Mouse (Mus musculus): ENCODE measurements around the gene Xrcc6.

Gene Xrcc6

DNA sequence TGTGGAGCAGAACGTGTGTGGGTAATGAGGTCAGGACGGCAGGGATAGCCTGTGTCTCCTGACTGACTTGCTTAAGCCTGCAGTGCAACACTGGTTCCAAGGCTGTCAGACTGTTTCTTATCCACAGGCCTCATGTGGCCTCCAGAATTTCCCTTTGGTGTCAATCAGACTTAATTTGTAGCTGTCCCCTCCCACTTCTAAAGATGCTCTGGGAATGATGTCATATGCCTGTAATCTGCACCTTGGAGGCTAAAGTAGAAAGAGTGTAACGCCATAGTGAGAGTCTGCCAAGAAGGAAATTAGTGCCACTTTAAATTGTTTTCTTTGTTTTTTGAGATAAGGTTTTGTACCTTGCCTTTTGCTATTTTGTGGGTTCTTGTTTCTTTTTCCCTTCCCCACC is 31.7 kb downstream of the Xrcc6 start:
- DNase-seq (ENCODE audit: low read depth): no peak

DNA sequence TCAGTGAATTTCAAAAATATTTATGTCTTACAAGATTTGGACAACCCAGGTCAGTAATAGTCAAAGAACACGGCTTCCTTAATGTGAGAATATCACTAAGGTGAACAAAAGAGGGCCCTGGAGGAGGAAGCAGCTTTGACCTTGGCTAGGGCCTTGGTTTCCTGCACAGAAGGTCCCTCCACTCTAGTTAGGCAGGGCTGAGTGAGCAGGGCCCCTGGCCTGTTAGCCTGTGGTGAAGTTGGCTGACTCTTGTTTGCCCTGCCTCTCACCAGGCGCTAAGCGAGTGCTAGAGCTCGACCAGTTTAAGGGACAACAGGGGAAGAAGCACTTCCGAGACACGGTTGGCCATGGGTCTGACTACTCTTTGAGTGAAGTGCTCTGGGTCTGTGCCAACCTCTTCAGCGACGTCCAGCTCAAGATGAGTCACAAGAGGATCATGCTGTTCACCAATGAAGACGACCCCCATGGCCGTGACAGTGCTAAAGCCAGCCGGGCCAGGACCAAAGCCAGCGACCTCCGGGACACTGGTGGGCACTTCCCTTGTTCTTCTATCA is 35.0 kb downstream of the Xrcc6 start:
- DNase-seq (ENCODE audit: low read depth): no peak

DNA sequence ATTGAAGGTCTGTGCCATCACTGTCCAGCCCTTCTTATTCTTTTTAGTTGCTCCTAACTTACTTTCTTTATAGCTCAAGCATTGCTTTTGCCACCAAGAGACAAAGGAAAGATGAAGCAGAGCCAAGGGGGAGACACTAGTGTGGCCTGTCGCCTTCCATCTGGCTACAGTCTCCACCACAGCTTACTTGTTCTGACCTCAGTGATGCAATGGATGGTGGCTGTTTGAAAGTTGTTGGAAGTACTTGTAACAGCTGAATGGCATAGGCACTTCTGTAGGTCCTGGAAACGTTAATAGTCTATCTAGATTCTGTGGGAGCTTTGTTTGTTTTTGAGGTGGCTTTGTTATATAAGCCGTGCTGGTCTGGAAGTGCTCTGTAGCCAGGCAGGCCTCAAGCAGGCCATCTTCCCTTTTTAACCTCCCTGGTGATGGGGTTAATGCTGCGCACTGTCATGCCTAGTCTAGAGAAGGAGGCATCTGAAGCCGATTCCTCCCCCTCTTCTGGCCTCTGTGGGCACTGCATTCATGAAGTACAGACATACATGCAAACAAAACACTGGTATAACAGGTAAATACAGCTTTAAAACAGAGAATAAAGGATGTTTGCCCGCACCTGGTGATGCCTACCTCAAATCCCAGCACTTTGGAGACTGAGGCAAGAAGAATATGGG is 36.5 kb downstream of the Xrcc6 start:
- DNase-seq (ENCODE audit: low read depth): no peak

DNA sequence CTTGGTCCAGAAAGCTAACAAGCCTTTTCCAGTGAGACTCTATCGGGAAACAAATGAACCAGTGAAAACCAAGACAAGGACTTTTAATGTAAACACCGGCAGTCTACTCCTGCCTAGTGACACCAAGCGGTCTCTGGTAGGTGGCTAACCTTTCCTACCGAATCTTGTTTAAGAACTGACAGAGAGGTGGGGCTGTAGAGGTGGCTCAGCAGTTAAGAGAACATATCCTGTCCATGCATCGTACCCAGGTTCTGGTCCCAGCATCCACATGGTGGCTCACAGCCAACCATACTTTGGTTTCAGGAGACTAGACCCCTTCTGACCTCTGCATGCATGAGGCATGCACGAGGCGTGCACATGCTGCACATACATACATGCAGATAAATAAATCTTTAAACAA is 39.6 kb downstream of the Xrcc6 start:
- no peak for DNase-seq (ENCODE audit: low read depth)

DNA sequence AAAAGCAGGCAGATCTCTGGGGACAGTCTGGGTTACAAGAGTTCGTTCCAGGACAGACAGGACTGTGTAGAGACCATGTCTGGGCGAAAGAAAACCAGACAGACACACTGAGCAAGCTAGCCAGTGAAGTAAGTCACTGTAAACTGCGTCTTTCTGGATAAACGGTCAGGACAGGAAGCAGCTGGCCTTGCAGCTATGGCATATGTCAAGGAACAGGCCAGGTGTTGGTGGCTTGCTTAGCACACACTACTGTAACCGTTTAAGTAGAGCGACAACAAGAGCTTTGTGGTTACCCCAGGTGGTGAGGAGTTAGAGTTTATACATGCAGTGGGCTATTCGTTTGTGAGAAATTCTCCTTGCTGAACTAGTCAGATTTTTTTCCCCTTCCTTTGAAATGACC is 40.1 kb downstream of the Xrcc6 start:
- no peak for DNase-seq (ENCODE audit: low read depth)

DNA sequence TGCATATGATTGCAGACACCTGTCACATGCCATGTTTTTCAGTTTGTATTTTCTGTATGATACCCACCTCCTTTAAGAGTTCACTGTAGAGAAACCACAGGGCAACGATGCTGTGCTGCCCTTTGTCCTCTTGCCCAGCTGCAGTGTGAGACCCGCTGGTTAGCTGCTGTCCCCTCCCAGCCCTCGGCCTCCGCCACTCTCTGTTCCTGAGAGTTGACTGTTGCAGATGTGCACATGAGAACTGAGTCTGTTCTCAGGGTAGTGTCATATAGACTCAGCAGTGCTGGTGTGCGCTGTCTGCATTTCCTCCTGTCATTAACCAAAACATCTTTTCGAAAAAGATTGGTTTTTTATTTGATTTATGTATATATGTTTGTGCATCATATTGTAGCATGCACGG is 44.8 kb downstream of the Xrcc6 start:
- DNase-seq (ENCODE audit: low read depth): no peak

DNA sequence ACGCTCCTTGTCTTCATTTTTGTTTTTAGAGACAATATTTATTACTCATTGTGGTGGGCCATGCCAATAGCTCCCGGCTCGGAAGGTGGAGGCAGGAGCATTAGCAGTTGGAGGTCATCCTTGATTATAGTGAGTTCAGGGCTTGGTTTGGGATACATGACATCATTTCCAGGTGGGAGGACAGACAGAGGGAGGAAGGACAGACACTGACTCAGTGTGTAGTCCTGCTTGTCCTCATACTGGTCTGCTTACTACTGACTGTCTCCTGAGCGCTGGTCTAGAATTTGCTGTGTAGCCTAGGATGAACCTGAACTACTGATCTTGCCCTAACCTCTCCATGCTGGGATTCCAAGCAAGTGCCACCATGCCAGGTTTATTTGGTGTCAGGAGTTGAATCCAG is 46.1 kb downstream of the Xrcc6 start, which contains the start of gene Desi1:
Gene Desi1 (minus strand): TSS at position 101 of the 400 bp plus-strand sequence.
- DNase-seq (ENCODE audit: low read depth): no peak

DNA sequence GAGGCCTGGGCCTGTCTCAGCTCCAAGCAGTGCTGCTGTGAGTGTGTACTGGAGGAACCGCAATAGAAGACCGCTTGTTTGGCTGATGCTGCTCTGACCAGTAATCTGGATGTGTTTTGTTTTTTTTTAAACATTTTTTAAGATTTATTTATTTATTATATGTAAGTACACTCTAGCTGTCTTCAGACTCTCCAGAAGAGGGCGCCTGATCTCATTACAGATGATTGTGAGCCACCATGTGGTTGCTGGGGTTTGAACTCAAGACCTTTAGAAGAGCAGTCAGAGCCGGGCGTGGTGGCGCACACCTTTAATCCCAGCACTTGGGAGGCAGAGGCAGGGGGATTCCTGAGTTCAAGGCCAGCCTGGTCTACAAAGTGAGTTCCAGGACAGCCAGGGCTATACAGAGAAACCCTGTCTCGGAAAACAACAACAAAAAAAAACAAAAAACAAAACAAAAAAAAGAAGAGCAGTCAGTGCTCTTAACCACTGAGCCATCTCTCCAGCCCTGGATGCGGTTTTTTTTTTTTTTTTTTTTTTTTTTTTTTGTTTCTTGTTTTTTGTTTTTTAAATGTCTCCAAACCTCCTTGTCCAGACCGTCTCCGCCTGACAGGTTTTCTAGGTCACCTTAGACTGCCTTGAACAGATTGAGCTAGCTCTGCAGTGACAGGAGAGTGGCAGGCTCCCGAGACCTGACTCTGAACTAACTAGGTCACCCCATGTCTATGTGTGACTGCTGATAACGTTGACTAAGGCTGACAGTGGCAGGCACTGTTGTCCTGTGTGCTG is 48.5 kb downstream of the Xrcc6 start:
- no peak for DNase-seq (ENCODE audit: low read depth)

DNA sequence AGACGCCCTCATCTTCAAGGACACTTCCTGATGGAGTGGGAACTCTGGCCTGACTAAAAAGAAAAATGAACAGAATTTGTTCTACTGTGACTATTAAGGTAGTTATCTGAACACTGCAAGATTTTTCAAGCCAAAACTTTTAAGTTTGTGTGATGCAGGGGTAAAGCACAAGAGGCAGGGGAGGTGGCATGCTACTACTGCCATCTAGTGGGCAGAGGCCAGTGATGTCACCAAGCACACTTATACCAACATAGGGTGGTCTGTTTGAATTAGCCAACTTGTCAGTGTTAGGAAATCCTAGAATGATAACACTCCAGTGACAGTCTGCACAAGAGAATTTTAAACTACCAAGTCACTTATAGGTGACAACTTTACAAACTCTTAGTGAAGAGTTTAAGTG is 53.0 kb downstream of the Xrcc6 start:
- DNase-seq (ENCODE audit: low read depth): no peak

DNA sequence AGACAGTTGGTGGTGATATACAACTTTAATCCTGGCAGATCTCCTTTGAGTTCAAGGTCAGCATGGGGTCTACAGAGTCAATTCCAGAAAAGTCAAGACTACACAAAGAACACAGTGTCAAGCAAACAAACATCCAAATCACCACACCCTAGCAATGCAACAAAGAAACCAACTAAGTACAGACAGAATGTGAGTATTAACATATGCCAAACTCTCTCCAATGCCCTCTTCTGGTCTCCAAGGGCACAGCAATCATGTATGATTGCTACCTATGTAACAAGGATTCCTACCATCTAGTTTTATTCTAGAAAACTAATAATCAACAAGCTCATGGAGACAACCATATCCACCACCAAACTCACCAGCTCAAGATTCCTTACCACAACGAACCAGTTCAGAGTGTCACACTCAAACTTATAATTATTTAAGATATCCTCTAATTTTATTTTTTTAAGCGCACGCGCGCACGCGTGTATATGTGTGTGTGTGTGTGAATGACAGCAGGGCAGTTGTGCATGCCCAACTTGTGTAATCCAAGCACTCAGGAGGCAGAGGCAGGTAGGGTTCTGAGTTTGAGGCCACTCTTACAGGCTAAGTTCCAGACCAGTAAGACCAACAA is 56.6 kb downstream of the Xrcc6 start:
- no peak for DNase-seq (ENCODE audit: low read depth)

DNA sequence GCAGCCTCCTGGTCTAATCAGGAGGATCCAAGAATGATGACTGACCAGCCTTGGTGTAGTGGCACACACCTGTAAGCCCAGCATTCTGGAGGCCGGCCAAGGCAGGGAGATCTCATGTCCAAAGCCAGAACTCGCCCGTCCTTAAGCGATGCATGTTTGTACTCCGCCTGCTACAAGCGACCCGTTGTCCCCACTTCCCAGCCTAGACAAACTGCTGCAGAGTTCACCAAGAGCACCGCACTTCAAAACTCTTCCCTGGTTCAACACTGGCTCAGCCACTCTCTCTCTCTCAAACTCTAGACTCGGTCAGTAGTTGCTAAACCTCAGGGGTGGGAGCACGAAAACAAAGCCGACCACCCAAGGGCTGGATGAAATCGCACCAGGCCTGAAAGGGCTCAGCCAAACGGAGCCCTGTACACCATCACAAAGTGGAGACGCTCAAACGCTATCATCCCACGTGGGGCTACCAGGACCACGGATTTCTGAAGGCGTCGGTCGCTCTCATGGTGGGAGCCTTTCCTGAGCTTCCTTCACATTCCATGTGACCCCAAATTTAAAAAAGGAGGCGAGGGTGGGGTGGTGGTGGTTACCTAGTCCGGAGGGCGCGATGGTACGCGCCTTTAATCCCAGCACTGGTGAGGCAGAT is 58.7 kb downstream of the Xrcc6 start:
- DNase-seq (ENCODE audit: low read depth): no peak

DNA sequence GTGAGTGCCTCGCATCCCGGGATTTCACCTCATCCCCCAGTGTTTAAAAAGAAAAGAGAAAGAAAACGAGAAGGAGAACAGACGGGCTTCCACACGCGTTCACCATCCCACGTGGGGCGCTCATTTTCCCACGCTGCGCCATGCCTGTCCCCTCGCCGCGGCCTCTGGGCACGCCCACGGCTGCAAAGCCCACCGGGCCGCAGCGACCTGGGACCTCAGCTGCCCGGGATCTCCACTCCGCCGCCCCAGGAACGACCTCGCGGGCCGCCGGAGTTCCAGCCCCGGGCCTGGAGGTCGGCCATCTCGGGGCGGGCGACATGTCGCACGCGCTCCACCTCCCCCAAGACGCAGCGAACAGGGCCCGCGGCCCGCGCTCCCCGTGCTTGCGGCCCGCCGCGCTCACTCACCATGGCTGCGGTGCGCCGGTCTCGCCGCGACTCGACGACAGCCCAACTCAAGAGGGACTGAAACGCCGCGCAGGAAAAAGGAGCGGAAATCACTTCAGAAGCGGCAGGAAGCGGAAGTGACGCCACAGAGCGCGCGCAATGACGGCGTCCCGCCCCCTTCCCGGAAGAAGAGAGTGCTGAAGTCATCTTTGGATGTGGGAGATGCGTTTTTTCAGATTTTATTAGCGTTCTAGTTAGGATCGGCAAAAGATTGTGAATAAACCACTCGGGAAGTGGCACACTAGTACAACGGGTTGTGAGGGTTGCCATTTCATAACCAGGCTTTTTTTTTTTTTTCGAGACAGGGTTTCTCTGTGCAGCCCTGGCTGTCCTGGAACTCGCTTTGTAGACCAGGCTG is 59.6 kb downstream of the Xrcc6 start, which contains the start of gene Snu13:
Gene Snu13 (minus strand): TSS at position 519 of the 804 bp plus-strand sequence.
- DNase-seq (ENCODE audit: low read depth): peak; percentile 56

DNA sequence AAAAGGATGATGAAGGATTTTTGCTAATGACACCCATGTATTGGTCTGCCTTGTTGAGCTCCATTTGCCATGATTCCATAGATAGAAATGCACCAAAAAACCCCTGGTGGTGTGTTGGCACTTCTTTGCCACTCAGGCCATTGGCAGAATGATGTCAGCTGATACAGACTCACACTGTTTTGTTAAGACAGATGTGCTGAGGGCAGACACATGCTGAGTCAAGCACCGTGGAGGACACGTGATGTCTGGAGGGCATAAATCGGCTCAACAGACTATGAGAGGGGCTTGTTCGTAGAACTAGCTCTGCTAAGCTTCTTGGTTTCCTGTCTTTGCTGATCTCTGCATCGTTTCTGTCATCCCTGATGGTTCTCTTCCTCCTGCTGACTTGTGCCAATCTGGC is 64.9 kb downstream of the Xrcc6 start:
- no peak for DNase-seq (ENCODE audit: low read depth)

DNA sequence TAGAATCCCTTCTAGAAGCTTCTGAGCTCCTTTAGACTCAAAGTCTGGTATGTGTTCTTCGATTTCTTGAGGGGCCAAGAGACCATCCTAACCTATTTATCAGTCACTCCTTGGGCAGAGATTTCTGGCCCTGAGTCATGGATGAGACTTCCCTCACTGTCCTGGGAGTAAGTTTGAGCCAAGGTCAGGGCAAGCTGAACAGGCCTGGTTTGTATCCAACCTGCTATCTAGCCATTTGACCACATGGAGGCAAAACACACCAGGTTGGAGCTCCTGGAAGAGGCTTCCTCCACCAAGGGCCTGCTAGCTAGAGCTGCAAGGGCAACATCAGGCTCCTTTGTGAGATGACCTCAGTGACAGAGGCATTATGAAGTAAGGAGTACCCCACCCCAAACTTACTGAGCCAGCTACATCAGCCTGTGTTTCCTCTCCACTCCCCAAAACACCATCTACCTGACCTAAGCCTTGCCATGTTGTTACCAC is 71.1 kb downstream of the Xrcc6 start, which contains the start of gene 4930407I10Rik:
Gene 4930407I10Rik (plus strand): TSS at position 433 of the 483 bp plus-strand sequence.
- DNase-seq (ENCODE audit: low read depth): no peak

DNA sequence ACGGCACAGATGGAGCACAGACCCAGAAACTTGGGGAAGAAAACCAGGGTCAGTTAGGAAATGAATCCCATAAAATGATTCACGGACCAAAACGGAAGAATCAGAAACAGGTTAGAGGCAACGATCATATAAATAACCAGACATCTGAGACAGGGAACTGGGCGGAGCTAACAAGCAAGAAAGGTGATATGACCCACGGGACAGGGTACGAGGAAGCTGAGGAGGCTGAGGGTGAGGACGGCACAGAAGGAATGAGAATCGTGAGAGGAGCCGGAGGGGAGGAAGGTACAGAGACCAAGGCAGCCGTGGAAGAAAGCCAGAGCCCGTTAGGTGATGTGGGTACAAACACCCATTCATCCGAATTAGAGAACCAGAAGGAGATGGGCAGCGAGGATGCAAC is 76.3 kb downstream of the Xrcc6 start:
- no peak for DNase-seq (ENCODE audit: low read depth)

DNA sequence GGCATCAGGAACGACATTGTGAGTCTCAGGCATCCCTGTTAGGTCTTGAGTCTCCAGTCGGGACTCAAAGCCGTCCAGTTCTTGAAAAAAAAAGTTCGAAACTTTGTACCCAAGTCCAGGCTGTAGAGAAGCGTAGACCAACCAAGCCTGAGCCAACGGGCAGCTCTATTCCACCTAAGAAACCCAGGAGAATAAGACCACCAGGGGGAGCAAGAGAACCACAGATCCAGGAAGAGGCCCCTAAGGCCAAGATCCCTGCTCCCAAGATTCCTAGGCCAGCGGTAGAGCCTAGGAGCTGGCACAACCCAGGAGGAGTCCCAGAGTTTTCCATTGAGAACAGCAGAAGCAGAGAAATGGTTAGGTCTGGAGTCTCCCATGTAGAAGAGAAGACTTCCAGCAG is 77.9 kb downstream of the Xrcc6 start:
- DNase-seq (ENCODE audit: low read depth): peak; percentile 37

DNA sequence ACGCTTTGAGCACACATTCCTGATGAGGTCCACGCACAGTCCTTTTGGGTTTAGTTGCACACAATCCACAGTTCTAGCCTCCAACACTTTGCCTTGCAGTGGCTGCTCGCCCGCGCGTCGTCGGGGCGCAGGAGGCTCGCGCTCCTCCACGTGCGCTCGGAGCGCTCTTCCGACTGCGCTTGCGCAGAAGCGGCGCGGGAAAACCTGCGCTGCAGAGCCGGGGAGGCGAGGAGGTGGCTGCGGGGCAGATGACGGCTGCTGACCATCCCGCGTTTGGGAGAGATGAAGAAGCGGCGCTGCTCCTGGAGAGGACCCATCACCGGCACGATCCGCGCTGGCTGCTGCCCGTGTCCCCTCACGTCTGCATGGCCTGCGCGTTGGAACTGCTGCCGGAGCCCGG is 82.3 kb downstream of the Xrcc6 start, which contains the start of gene Mei1:
Gene Mei1 (plus strand): TSS at position 99 of the 400 bp plus-strand sequence.
- DNase-seq (ENCODE audit: low read depth): no peak

DNA sequence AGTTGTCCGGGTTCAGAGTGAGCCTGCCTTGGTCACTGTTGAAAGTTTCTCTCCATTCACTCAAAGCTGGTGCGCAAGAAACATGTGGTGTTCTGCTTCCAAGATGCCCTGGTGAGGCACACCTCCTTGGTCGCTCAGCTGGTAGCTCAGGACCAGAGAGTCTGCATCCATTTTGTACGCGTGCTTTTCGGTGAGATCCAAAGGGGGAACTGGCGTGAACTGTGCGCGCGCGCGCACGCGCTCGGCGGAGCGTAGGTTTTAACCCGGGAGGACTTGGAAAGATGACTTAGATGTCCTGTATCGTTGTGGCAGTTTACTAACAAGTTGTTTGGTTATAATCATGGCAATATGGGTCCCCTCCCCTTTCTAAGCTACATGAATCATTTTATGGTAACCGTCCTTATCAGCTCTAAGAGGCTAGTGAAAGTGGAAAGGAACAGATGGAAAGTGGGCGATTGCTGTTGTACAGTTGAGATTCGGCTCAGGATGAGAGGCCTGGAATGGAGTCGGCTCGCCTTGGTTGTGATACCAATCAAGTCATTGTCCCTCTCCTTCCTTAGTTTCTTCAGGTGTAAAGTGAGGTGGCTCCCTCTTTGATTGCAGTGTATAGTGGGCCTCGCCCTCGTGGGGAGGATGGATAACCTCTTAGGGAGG is 84.3 kb downstream of the Xrcc6 start:
- no peak for DNase-seq (ENCODE audit: low read depth)

DNA sequence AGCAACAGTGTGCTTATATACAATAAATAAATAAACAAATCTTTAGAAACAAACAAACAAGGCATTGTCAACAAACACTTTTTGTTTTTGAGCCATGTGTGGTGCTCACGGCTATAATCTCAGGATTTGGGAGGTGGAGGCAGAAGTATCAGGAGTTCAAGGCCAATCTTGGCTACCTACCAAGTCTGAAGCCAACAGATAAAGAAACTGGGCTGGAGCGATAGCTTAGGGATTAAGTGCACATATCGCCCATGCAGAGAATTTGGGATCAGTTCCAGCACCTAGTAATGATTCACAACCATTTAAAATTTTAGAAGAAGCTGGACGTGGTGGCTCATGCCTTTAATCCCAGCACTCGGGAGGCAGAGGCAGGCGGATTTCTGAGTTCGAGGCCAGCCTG is 85.9 kb downstream of the Xrcc6 start:
- DNase-seq (ENCODE audit: low read depth): no peak

DNA sequence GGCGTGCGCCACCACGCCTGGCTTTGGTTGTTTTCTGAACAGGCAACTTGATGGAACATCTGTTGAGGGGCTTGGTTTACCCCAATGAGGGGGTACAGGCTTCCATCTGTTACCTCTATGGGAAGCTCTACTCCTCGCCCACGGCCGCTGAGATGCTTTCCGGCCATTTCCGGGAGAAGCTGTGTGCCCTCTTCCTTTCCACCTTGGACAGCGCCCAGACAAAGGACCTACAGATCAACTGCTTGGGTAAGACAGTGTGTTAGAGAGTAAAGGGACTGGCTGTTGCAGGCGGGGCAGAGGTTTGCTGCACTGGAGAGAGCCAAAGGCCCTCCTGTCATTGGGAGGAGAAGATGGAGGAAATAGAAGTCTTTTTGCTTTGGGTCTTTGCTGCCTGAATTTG is 92.2 kb downstream of the Xrcc6 start:
- DNase-seq (ENCODE audit: low read depth): no peak

DNA sequence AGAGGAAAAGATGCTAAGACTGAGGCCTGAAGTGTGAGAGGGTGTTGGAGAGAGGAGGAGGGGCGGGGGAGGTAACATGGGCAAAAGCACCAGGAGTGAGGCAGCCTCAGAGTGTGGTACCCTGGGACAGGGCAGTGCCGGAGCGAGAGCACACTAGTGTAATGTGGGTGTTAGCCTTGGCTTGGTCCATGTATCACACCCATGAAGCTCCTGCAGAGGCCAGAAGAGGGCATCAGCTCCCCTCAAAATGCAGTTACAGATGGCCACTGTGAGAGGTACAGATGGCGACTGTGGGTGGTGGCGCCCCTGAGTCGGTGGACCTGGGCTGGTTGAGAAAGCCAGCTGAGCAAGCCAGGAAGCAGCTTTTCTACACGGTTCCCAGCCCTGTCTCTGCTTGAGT is 93.5 kb downstream of the Xrcc6 start:
- peak; percentile 6 for DNase-seq (ENCODE audit: low read depth)
